Mouse (Mus musculus) liver, embryonic 14.5 days (tissue): Measurements from ENCODE around the gene P2rx2.

Experiments used
- CTCF ChIP-seq: IDR thresholded peaks from 2 replicates; pipeline ENCODE4 v1.5.1; 2016; ENCODE audit warnings: antibody characterized with exemption, low read depth, control low read depth
- EP300 ChIP-seq: IDR thresholded peaks from 2 replicates; pipeline ENCODE4 v1.6.1; 2016; ENCODE audit warnings: antibody characterized with exemption, low read depth

- TF ChIP-seq CTCF (no peak), EP300 (no peak)
Observed at GRCm38 (mm10) chr5:110379086-110379485, 36.1 kb upstream of the P2rx2 start.
